Mouse (Mus musculus) neural tube, embryonic 14.5 days (tissue): ENCODE measurements at regions not wholly inside any gene's neighbourhood (a gene's known extent, or its start where the extent isn't known, plus 50 kb on each side); places are given as distances from the start of the nearest gene placed in this dataset.

Source experiments
- ATAC-seq: fragments of 200-750 bp; cut with Nextera tagmentation; 2 replicates; pipeline ENCODE4 v1.8.0; 2017; ENCODE audit warnings: low read depth, mild to moderate bottlenecking, moderate TSS enrichment, moderate library complexity
- H3K27ac ChIP-seq: fragments of 300-500 bp; sonication (generic); 2 replicates; pipeline ENCODE4 v1.5.1; 2014; ENCODE audit warnings: low read depth, mild to moderate bottlenecking, control low read depth, low read length, moderate library complexity, mixed read lengths
- H3K27me3 ChIP-seq: fragments of 300-500 bp; sonication (generic); 2 replicates; pipeline ENCODE4 v1.6.1; 2014; ENCODE audit warnings: low read length; ENCODE audit not compliant: control insufficient read depth, insufficient read depth
- H3K36me3 ChIP-seq: fragments of 300-500 bp; sonication (generic); 2 replicates; pipeline ENCODE4 v1.6.1; 2014; ENCODE audit warnings: low read length, mixed read lengths; ENCODE audit not compliant: control insufficient read depth, insufficient read depth
- H3K4me1 ChIP-seq: fragments of 300-500 bp; sonication (generic); 2 replicates; pipeline ENCODE4 v1.6.1; 2014; ENCODE audit warnings: low read length; ENCODE audit not compliant: control insufficient read depth, insufficient read depth
- H3K4me2 ChIP-seq: fragments of 300-500 bp; sonication (generic); 2 replicates; pipeline ENCODE4 v1.6.1; 2014; ENCODE audit warnings: mild to moderate bottlenecking, low read depth, low read length, control low read depth
- H3K4me3 ChIP-seq: fragments of 300-500 bp; sonication (generic); 2 replicates; pipeline ENCODE4 v1.5.1; 2014; ENCODE audit warnings: low read depth, low read length, control low read depth, mixed read lengths
- H3K9ac ChIP-seq: fragments of 300-500 bp; sonication (generic); replicated peaks from 2 replicates; pipeline ENCODE4 v1.6.1; 2014; ENCODE audit warnings: low read depth, mild to moderate bottlenecking, control low read depth, low read length, mixed read lengths
- H3K9me3 ChIP-seq: fragments of 300-500 bp; sonication (generic); 2 replicates; pipeline ENCODE4 v1.6.1; 2016; ENCODE audit warnings: low read length; ENCODE audit not compliant: control insufficient read depth
- WGBS: fragments of 180-500 bp; shearing (Covaris S2); extraction: QIAGEN DNeasy Blood & Tissue Kit; methylation state at CpG from one replicate; pipeline ENCODE4 v1.1.7; 2014; 5-methylcytosine and 5-hydroxymethylcytosine counted together

- Histone ChIP-seq H3K4me1 (peaks cover 7% of the 10 kb centered on the region), H3K4me3 (no peak overlapping the region), H3K9me3 (no peaks in the 10 kb centered on the region), H3K9ac (no peak overlapping the region), H3K36me3 (no peaks in the 10 kb centered on the region), H3K4me2 (no peak overlapping the region), H3K27ac (no peak overlapping the region), H3K27me3 (no peaks in the 10 kb centered on the region)
- no peak for ATAC-seq
- WGBS = 100% methylated on average over 2 of the region's 2 CpGs
Measured at GRCm38 (mm10) chr10:68970521-68970920, 180.7 kb upstream of the Rhobtb1 start.

- WGBS = 51% methylated on average over 7 of the region's 7 CpGs
- Histone ChIP-seq H3K27ac (no peak overlapping the region), H3K9ac (no peak overlapping the region), H3K4me3 (no peak overlapping the region), H3K4me1 (peaks cover 2% of the 10 kb centered on the region; the same call in 1 of the 2 replicates), H3K36me3 (no peaks in the 10 kb centered on the region), H3K4me2 (no peak overlapping the region), H3K27me3 (no peaks in the 10 kb centered on the region), H3K9me3 (no peaks in the 10 kb centered on the region)
- no peak for ATAC-seq
Measured at GRCm38 (mm10) chr10:68974771-68975170, 176.5 kb upstream of the Rhobtb1 start.

- ATAC-seq = no peak; the same call in 1 of the 2 replicates
- 71% methylated on average over 10 of the region's 10 CpGs for WGBS
- Histone ChIP-seq H3K4me3 (no peak overlapping the region), H3K9me3 (no peaks in the 10 kb centered on the region), H3K4me1 (peaks cover 2% of the 10 kb centered on the region; the same call in 1 of the 2 replicates), H3K27me3 (no peaks in the 10 kb centered on the region), H3K9ac (no peak overlapping the region), H3K36me3 (no peaks in the 10 kb centered on the region), H3K4me2 (no peak overlapping the region), H3K27ac (no peak overlapping the region)
Measured at GRCm38 (mm10) chr10:68976443-68977025, 174.7 kb upstream of the Rhobtb1 start.

- Histone ChIP-seq H3K9me3 (no peaks in the 10 kb centered on the region), H3K27ac (no peak overlapping the region), H3K4me3 (no peak overlapping the region), H3K4me2 (no peak overlapping the region), H3K36me3 (no peaks in the 10 kb centered on the region), H3K27me3 (no peaks in the 10 kb centered on the region), H3K4me1 (peaks cover 2% of the 10 kb centered on the region; the same call in 1 of the 2 replicates), H3K9ac (no peak overlapping the region)
- no peak for ATAC-seq
- 67% methylated on average over 4 of the region's 4 CpGs for WGBS
Measured at GRCm38 (mm10) chr10:68978115-68978514, 173.1 kb upstream of the Rhobtb1 start.

GRCm38 (mm10) chr10:68979949-68980348, 171.3 kb upstream of the Rhobtb1 start:
- ATAC-seq = no peak
- H3K9ac ChIP-seq = no peak overlapping the region
- no peaks in the 10 kb centered on the region for H3K27me3 ChIP-seq
- H3K4me1 ChIP-seq = no peaks in the 10 kb centered on the region
- H3K4me2 ChIP-seq = no peak overlapping the region
- H3K4me3 ChIP-seq = no peak overlapping the region
- WGBS = 79% methylated on average over 7 of the region's 7 CpGs
- no peaks in the 10 kb centered on the region for H3K9me3 ChIP-seq
- no peaks in the 10 kb centered on the region for H3K36me3 ChIP-seq
- no peak overlapping the region for H3K27ac ChIP-seq

GRCm38 (mm10) chr10:68982288-68982687, 168.9 kb upstream of the Rhobtb1 start:
- H3K4me3 ChIP-seq = no peak overlapping the region
- no peak for ATAC-seq
- WGBS = 86% methylated on average over 8 of the region's 8 CpGs
- no peaks in the 10 kb centered on the region for H3K9me3 ChIP-seq
- H3K27ac ChIP-seq = no peak overlapping the region
- no peaks in the 10 kb centered on the region for H3K27me3 ChIP-seq
- H3K36me3 ChIP-seq = no peaks in the 10 kb centered on the region
- no peak overlapping the region for H3K4me2 ChIP-seq
- H3K9ac ChIP-seq = no peak overlapping the region
- H3K4me1 ChIP-seq = no peaks in the 10 kb centered on the region

- H3K4me1 ChIP-seq = no peaks in the 10 kb centered on the region
- no peaks in the 10 kb centered on the region for H3K9me3 ChIP-seq
- no peak overlapping the region for H3K9ac ChIP-seq
- 90% methylated on average over 6 of the region's 6 CpGs for WGBS
- no peaks in the 10 kb centered on the region for H3K27me3 ChIP-seq
- no peak overlapping the region for H3K27ac ChIP-seq
- H3K4me2 ChIP-seq = no peak overlapping the region
- ATAC-seq = no peak
- no peaks in the 10 kb centered on the region for H3K36me3 ChIP-seq
- H3K4me3 ChIP-seq = no peak overlapping the region
Measured at GRCm38 (mm10) chr10:68990584-68990983, 160.7 kb upstream of the Rhobtb1 start.

GRCm38 (mm10) chr10:68999610-69000009, 151.6 kb upstream of the Rhobtb1 start:
- Histone ChIP-seq H3K9me3 (no peaks in the 10 kb centered on the region), H3K27ac (no peak overlapping the region), H3K4me2 (no peak overlapping the region), H3K9ac (no peak overlapping the region), H3K4me1 (no peaks in the 10 kb centered on the region), H3K4me3 (no peak overlapping the region), H3K36me3 (no peaks in the 10 kb centered on the region), H3K27me3 (no peaks in the 10 kb centered on the region)
- 95% methylated on average over 6 of the region's 6 CpGs for WGBS
- no peak for ATAC-seq

- Histone ChIP-seq H3K27ac (no peak overlapping the region), H3K9ac (no peak overlapping the region), H3K4me3 (no peak overlapping the region), H3K4me1 (no peaks in the 10 kb centered on the region), H3K36me3 (no peaks in the 10 kb centered on the region), H3K9me3 (no peaks in the 10 kb centered on the region), H3K27me3 (no peaks in the 10 kb centered on the region), H3K4me2 (no peak overlapping the region)
- WGBS = 92% methylated on average over 12 of the region's 12 CpGs
- ATAC-seq = no peak
Measured at GRCm38 (mm10) chr10:69001654-69002435, 149.4 kb upstream of the Rhobtb1 start.
